Mouse (Mus musculus) skeletal muscle tissue, adult 2 months (tissue): ENCODE data around the gene Tspan18.

Experiments used
- DNase-seq: peaks from one replicate; pipeline ENCODE4 v3.0.0-alpha.2; 2012; ENCODE audit warnings: low read depth, low spot score

The Tspan18 gene

DNA sequence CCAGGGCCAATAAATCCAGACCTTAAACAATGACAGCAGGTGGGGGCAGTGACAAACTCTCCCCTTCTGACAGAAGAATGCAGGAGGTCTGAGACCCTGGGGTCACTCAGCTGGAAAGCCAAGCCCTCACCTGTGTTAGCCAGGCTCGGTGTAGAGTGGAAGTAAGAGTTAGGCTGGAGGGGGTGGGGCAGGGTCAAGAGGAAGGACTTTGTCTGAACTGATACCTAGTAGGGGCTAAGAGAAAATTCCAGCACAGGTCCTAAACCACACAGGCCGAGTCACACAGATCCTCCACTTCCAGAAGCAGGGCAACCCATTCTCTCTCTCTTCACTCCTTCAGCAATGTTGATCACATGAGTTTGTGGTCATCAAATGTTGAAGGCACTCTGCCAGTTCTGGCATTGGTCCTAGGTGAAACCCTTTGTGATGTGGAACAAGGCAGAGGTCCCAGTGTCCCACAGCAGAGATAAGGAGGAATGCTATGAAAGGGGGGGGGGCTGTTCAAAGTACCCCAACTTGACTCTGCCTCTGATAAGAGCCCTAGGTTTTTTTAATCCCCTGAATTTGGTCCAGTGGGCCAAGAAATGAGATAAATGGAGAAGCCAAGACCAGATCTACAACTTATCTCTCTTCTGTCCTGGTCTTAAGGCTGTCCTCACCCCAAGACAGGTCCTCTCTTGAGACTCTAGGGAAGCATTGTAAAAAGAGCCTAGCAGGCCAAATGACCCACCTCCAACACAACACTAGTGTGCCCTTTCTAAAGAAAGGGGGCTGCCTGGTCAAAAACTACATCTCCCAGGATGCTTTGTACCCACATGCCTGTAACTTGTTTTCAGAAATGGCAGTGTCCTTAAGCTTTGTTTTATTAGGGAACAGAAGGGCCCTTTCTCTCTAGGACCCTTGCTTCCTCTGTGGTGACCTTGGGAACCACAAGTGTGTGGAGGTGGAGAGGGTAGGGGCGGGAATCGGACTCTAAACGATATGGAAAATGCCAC is 71.7 kb downstream of the Tspan18 start:
- DNase-seq, result no peak

- DNase-seq, result no peak
Observed at GRCm38 (mm10) chr2:93261521-93262290, 72.6 kb downstream of the Tspan18 start.

DNA sequence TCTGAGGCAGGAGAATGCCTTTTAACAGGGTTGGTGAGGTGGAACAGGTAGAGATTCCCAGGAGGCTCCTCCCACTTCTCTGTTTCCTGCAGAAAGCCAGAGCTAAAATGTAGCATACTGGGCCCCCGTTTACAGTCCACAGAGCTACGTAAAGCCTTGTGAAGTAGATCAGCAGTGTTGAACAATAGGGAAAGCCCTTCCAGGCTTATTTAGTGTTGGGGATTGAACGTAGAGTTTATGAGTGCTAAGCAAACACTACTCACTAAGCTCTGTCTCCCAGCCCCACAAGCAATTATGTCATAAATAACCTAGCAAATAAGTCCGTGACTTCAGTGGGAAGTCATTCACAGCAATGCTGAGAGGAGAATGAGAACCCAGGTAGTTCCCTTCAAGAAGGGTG is 76.7 kb downstream of the Tspan18 start:
- no peak for DNase-seq

DNA sequence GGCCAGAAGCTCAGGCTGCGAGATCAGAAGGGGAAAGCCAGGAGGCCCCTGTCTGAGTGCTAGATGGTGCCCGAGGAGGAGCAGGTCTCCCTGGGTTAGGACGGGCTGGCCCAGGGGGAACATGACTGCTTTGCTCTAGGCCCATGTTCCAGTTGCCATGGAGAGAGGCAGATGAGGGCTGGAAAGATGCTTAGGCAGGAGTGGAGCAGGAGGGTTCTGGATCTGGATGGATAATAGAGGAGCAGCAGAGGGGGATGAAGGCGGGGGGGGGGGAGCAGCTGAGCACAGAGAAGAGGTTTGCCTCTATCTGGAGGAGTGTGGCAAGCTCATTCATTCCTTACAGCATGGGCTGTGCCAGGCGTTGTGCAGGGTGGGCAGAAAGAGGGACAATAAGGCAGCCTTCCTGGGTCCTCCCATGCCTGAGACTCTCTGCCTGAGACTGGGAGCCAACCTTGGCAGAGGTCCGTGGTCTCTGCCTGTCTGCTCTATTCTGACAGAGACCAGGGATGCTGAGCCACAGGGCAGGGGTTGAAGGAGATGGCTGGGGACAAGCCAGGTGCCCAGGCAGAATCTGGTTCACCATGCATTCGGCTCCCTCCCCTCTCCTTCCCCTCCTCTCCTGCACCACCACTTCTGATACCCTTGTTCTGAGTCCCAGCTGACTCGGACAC is 77.4 kb downstream of the Tspan18 start:
- DNase-seq, result no peak

GRCm38 (mm10) chr2:93252356-93252755 is 81.9 kb downstream of the Tspan18 start:
- no peak for DNase-seq

DNA sequence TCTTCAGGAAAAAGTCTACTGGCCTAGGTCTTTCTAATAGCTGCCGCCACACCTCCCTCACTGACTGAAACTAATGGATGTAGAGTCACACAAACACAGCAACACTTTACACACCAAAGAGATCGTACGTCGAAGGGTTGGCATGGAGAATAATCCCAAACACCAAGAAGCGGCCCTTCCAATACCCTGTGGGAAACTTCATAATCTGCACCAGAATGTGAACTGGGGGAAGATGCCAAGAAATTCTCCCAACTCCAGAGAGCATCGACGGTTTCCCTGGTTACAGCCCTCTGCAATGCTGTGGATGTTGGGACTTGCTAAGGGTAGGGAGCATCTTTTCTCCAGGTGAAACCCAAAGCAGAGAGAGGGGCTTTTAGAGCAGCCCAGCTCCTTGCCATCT is 83.7 kb downstream of the Tspan18 start:
- no peak for DNase-seq

DNA sequence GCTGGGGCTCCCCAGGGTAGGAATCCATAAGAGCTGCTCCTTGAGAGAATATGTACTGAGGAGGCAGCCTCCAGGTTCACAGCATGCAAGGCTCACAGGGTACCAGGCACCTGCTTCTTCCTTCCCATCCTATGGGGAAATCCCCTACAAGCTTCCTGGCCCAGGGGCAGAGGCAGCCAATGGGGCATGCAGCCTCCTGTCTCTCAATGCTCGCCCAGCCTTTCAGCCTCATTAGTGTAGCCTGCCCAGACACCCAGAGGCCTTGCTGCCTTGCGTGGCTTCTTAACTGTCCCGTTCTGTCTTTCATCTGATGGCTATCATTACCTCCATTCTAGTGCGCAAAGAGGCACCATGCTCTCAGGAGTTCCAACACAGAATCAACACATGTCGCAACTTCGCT is 85.2 kb downstream of the Tspan18 start:
- DNase-seq, result no peak

GRCm38 (mm10) chr2:93244090-93244443 is 90.2 kb downstream of the Tspan18 start:
- DNase-seq, result no peak

DNA sequence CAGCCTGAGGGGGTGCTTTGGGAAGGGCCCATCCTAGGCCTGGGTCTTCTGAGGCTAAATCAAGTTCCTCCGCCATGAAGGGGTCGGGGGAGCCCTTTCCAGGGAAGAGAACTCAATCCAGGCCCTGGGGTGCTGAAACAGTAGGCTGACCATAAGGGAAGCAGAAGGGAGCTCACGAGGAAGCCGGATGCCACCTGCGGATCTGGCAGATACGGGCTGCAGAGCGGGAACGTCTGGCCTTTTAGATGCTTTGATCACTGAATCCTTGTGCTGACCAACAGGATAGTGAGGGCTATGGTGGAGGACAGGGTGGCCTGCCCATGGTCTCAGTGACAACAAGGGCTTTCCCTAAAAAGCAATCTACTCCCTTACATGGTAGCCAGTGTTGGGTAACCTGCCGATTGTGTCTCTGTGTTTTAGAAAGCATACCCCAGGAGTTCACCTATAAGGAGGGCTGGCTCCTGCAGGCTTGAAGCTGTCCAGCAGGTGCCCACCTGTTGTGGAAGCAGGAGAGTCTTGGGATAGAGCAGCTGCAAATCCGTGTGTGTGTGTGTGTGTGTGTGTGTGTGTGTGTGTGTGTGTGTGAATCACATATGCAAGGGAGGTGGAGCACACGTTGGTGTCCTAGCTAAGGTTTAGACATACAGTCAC is 90.7 kb downstream of the Tspan18 start:
- DNase-seq, result no peak

DNA sequence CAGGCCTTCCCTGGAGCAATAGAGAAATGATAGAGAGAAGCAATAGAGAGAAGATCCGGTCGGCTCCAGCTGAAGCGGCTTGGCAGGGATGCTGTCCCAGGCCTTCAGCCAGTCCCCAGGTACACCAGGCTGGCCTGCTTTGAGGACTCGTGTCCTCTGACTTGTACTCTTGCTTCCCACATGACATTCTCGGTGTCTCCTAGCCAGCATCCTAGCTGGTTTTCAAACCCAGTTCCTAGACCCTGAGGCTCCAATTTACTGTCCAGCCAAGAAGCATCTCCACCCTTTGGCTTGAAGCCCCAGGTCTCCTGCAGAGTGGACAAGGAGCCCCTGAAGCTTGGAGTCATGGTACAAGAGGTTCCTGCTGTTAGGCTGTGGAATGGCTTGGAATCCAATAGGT is 92.1 kb downstream of the Tspan18 start:
- DNase-seq, result peak; percentile 65

DNA sequence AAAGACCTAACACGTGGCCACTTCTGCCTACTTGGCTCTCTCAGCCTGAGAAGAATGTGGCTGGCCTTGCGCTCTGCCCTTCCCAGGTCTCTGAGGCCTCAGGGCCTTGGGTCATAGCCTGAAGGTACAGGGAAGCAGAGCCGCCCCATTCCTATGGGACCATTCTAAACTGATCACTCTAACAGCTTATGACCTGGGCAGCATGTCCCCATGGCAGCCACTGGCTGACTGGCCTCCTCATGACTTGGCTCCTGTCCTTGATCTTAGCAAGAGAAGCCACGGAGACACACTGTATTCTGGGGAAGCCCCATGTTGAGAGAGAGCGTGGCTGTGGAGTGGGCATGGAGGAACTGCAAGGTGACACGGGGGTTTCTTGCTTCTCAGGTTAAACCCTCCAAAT is 95.4 kb downstream of the Tspan18 start:
- DNase-seq, result no peak

DNA sequence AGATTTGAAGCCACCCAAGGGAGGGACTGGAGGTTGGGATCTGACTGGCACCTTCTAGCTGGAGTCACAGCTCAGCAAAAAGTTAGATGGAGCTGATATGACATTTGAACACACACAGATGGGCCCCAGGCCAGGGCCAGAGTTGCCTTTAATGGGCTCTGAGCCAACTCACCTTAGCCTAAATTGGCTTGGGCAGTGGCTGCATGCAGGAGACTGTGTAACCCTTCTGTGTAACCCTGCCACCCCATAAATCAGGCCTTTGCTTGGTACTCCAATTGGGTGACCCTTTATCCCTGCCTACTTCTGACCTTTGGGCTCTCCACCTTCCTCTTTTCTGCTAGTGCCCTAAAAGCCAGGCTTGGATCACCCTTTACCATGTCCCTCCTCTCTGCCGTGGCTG is 97.2 kb downstream of the Tspan18 start:
- DNase-seq, result no peak

DNA sequence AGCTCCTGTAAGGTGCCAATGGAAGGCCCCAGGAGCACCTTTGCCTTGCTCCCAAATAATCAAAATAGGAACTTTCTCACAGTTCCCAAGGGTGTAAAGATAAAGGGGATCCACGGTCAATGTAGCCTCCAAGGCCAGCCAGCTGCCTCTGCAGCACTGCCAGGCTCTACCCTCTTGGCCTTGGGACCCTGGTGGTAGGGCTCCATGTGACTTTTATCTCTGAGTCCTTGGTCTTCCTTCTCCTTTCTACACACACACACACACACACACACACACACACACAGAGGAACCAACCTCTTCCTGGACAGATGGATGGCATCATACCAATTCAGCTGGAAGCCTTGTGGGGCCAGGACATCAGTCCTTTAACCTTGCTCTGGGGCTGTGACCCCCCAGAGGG is 102.2 kb downstream of the Tspan18 start:
- DNase-seq, result no peak

DNA sequence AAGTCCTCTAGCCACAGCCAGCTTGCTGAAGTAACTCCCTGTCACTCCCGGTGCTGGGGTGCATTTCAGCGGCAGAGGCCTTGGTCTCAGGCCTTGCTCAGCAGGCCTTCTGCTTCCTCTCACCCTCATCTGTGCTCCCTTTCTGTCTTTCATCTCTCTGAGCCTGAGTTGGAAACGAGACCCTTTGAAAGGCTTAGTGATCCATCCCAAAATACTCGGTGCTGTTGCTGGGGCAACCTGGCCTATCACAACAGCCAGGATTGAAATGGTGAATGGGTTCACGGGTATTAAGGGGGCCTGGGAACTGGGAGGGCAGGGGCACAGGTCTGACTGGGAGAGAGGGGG is 105.9 kb downstream of the Tspan18 start:
- DNase-seq, result no peak

GRCm38 (mm10) chr2:93227713-93228479 is 106.4 kb downstream of the Tspan18 start:
- DNase-seq, result no peak

DNA sequence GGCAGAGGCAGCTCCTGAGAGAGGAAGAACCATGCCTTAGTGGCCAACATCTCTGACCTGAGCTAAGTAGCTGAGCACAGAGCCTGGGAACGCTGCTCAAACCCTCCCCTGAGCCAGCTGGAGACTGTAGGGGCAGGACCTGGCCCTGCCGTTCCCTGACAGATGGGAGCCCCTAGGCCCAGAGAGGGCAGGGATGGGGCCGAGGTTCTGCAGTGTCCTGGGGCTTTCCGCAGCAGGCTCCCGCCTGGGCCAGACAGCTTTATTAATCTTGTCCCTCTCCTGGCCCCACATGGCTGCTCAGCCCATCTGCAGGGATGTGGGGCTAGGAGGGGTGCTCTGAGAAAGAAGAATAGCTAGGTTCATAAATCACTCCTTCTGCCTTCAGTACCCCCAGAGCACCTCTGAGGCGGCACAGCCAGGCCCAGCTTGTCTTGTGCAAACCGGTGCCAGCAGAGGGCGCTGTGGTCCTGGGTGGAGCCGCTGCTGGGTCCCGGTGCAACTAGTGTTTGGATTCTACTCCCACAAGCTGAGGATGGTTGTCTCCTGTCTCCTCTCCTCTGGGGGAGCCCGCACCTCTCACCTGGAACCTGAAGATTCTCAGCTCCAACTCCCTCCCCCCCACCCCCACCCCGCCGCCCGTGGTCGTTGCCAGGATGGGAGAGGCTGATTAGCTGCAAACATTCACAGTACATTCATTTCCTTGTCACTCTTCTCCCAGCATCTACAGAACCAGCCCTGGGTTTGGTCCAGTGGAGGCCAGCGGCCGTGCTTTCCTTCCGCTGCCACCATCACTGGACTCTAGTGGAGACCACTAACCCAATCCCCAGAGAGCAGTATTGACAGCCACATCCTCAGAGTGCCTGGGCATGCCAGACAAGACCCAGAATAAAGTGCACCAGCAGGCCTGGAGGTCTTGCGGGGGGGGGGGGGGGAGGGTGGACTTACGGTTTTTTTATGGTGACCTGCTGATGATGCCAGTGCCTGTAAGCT is 107.4 kb downstream of the Tspan18 start:
- peak; percentile 56 for DNase-seq

- no peak for DNase-seq
Observed at GRCm38 (mm10) chr2:93223463-93223862, 110.8 kb downstream of the Tspan18 start.

DNA sequence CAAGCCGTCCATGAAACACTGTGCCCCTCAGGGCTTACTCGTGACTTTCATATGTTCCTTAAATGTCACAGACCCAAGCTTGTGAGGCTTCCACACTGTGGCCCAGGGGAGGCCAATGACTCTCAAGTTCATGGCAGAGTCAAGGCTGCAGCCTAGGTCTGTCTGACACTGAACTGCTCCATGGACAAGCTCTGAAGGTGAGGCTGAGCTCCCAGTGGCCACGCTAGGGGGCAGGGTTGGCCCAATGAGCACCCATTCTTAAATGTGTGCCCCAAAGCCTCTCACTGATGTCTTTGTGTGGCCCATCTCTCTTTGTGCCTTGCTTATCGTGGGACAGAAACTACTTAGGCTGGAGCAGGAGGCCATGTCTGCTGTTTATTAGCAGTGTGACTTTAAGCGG is 113.9 kb downstream of the Tspan18 start:
- DNase-seq, result no peak

DNA sequence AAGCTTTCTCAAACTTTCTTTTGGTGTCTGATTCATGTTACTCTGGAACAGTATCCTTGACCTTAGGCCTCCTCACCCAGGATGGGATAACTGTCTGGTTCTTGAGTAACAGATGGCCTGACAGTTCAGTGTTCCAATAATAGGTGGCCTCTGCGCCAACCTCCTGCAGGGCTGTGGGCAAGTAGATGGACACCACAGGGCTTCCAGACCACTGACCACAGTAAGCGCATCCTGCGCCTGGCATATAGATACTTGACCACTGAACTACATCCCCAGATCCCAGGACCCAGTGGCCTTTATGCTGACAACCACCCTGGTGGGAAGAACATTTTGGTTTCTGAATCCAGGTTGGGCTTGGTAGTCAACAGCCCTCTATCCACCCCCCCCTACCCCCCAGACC is 114.7 kb downstream of the Tspan18 start:
- no peak for DNase-seq
